In genomic region chr5:14903539-14903938, GRCm38 (mm10) we compare ENCODE assay signal across 4 mouse cellular contexts. TPM values are rescaled to one million over a fixed set of nuclear protein-coding genes. Genes with fewer than 3 reads are reported as not detected.
"Had no signal": no experiment of that assay in that cellular context is flagged by ENCODE, and none has a peak within 500 bp of the region (broad histone marks: within the 10 kb centered on the region; RNA-seq: fewer than 3 reads in every experiment).

No protein-coding gene starts in this region.

RNA-seq across cellular contexts. Expression of gene Gm9758, which starts 11.2 kb away (rescaled TPM):
- total RNA-seq: layer of hippocampus, postnatal 14 days; left cerebral cortex, postnatal 25 days; megakaryocyte progenitor cell, adult 5-6 weeks; megakaryocyte-erythroid progenitor cell, adult 5-6 weeks had no signal

RNA-seq across cellular contexts. Expression of gene Speer4e, which starts 34.7 kb away (rescaled TPM):
- total RNA-seq: layer of hippocampus, postnatal 14 days; left cerebral cortex, postnatal 25 days; megakaryocyte progenitor cell, adult 5-6 weeks; megakaryocyte-erythroid progenitor cell, adult 5-6 weeks had no signal
